Mouse (Mus musculus) CH12.LX (cell line): Measurements from ENCODE around the gene Abcc5. TPM values are rescaled to one million over a fixed set of nuclear protein-coding genes. Genes with fewer than 3 reads are reported as not detected.

ENCODE experiments used
- DNase-seq: peaks from one replicate; pipeline ENCODE4 v3.0.0-alpha.2; 2013; ENCODE audit errors: extremely low read depth
- H3K27ac ChIP-seq: 2 replicates; pipeline ENCODE4 v1.5.1; 2012; ENCODE audit warnings: low read depth, mild to moderate bottlenecking, control low read depth, moderate library complexity; ENCODE audit not compliant: insufficient read depth
- H3K27me3 ChIP-seq: replicated peaks from 2 replicates; pipeline ENCODE3; 2012; ENCODE audit warnings: inconsistent platforms
- H3K36me3 ChIP-seq, 2 experiments: replicated peaks in 1 of 2; 2 replicates each; pipeline versions ENCODE3 to v1.6.1; 2012; ENCODE audit warnings: inconsistent platforms in 1 of 2, low read length in 1 of 2, mild to moderate bottlenecking in 1 of 2, mixed read lengths in 1 of 2, moderate library complexity in 1 of 2; ENCODE audit not compliant: control insufficient read depth in 1 of 2, insufficient read depth in 1 of 2
- H3K4me1 ChIP-seq, 2 experiments: 2 replicates each; pipeline ENCODE4 v1.6.1; 2012; ENCODE audit warnings: inconsistent platforms in 1 of 2, moderate library complexity in 1 of 2; ENCODE audit not compliant: insufficient read depth in 2 of 2, control insufficient read depth in 1 of 2
- H3K4me2 ChIP-seq: 2 replicates; pipeline ENCODE4 v1.6.1; 2012; ENCODE audit warnings: low read depth, mild to moderate bottlenecking, control low read depth; ENCODE audit not compliant: poor library complexity, insufficient read depth, severe bottlenecking
- H3K4me3 ChIP-seq, 3 experiments: fragments of 150-350 bp in 1 of 3; sonication (generic) in 1 of 3; replicated peaks in 1 of 3; 2 replicates each; pipeline versions ENCODE3 to v1.5.1; 2011 to 2012; ENCODE audit warnings: low read depth in 2 of 3, low read length in 2 of 3, mild to moderate bottlenecking in 2 of 3, moderate library complexity in 2 of 3, control low read depth in 1 of 3, improper control_type of control experiment in 1 of 3, inconsistent platforms in 1 of 3, mixed read lengths in 1 of 3; ENCODE audit not compliant: poor library complexity in 1 of 3
- H3K79me2 ChIP-seq: replicated peaks from 2 replicates; pipeline ENCODE4 v1.6.1; 2012; ENCODE audit warnings: mild to moderate bottlenecking, moderate library complexity; ENCODE audit not compliant: control insufficient read depth, poor library complexity, insufficient read depth, severe bottlenecking; ENCODE audit errors: extremely low read depth
- H3K9ac ChIP-seq: 2 replicates; pipeline ENCODE4 v1.6.1; 2012; ENCODE audit warnings: low read depth, mild to moderate bottlenecking, control low read depth, moderate library complexity; ENCODE audit not compliant: insufficient read depth
- H3K9me3 ChIP-seq: replicated peaks from 2 replicates; pipeline ENCODE3; 2012; ENCODE audit warnings: low read length, inconsistent platforms, mixed read lengths
- BHLHE40 ChIP-seq: IDR thresholded peaks from 2 replicates; pipeline ENCODE4 v1.6.1; 2011; ENCODE audit warnings: mild to moderate bottlenecking, low read depth, low read length, improper control_type of control experiment
- CTCF ChIP-seq, 2 experiments: IDR thresholded peaks in 1 of 2; conservative IDR thresholded peaks in 1 of 2; 2 replicates each; pipeline ENCODE4 v1.5.1; 2011 to 2012; ENCODE audit warnings: low read depth in 2 of 2, low read length in 2 of 2, improper control_type of control experiment in 1 of 2, inconsistent platforms in 1 of 2, mild to moderate bottlenecking in 1 of 2, moderate library complexity in 1 of 2
- EP300 ChIP-seq: IDR thresholded peaks from 2 replicates; pipeline ENCODE4 v1.6.1; 2011; ENCODE audit warnings: low read length, improper control_type of control experiment
- ETS1 ChIP-seq: conservative IDR thresholded peaks from 2 replicates; pipeline ENCODE4 v1.6.1; 2012; ENCODE audit warnings: low read depth, mild to moderate bottlenecking, inconsistent platforms, low read length, improper control_type of control experiment, moderate library complexity
- GABPA ChIP-seq: IDR thresholded peaks from 2 replicates; pipeline ENCODE4 v1.6.1; 2012; ENCODE audit warnings: low read depth, low read length, improper control_type of control experiment, inconsistent platforms; ENCODE audit not compliant: insufficient replicate concordance
- HCFC1 ChIP-seq: IDR thresholded peaks from 2 replicates; pipeline ENCODE4 v1.6.1; 2012; ENCODE audit warnings: low read depth, mild to moderate bottlenecking, inconsistent platforms, low read length, improper control_type of control experiment
- IRF4 ChIP-seq: IDR thresholded peaks from 2 replicates; pipeline ENCODE4 v1.6.1; 2014; ENCODE audit warnings: low read depth, mild to moderate bottlenecking, inconsistent platforms, low read length, improper control_type of control experiment
- MAX ChIP-seq: IDR thresholded peaks from 2 replicates; pipeline ENCODE4 v1.6.1; 2011; ENCODE audit warnings: low read length, improper control_type of control experiment
- MAZ ChIP-seq: IDR thresholded peaks from 2 replicates; pipeline ENCODE4 v1.6.1; 2012; ENCODE audit warnings: low read depth, mild to moderate bottlenecking, inconsistent platforms, low read length, improper control_type of control experiment, moderate library complexity
- MXI1 ChIP-seq: IDR thresholded peaks from 2 replicates; pipeline ENCODE4 v1.6.1; 2011; ENCODE audit warnings: mild to moderate bottlenecking, low read depth, low read length, improper control_type of control experiment
- PAX5 ChIP-seq: IDR thresholded peaks from 2 replicates; pipeline ENCODE4 v1.6.1; 2012; ENCODE audit warnings: low read length, inconsistent platforms, mixed read lengths
- POLR2AphosphoS2 ChIP-seq: IDR thresholded peaks from 2 replicates; pipeline ENCODE4 v1.6.1; 2011; ENCODE audit warnings: low read depth, low read length, improper control_type of control experiment
- RCOR1 ChIP-seq: conservative IDR thresholded peaks from 2 replicates; pipeline ENCODE4 v1.6.1; 2012; ENCODE audit warnings: low read depth, mild to moderate bottlenecking, inconsistent platforms, low read length, improper control_type of control experiment
- TCF12 ChIP-seq: IDR thresholded peaks from 2 replicates; pipeline ENCODE4 v1.6.1; 2014; ENCODE audit warnings: low read depth, mild to moderate bottlenecking, inconsistent platforms, low read length, improper control_type of control experiment
- UBTF ChIP-seq: IDR thresholded peaks from 2 replicates; pipeline ENCODE4 v1.6.1; 2012; ENCODE audit warnings: low read depth, mild to moderate bottlenecking, inconsistent platforms, low read length, improper control_type of control experiment, moderate library complexity
- ZKSCAN1 ChIP-seq: IDR thresholded peaks from 2 replicates; pipeline ENCODE4 v1.6.1; 2012; ENCODE audit warnings: low read depth, inconsistent platforms, low read length, improper control_type of control experiment, borderline replicate concordance
- ZMIZ1 ChIP-seq: IDR thresholded peaks from 2 replicates; pipeline ENCODE4 v1.6.1; 2012; ENCODE audit warnings: low read depth, mild to moderate bottlenecking, inconsistent platforms, low read length, improper control_type of control experiment
- dilution Hi-C: fragments of 300-500 bp; cut with MboI; formaldehyde crosslinking; loops from 2 replicates; pipeline ENCODE4 v1.14.3; 2020; ENCODE audit warnings: low sequenced_read_pairs; ENCODE audit not compliant: extremely low pct_unique_long_range_greater_than_20kb, extremely low pct_ligation_motif_present
- in situ Hi-C: fragments of 300-500 bp; cut with MboI; formaldehyde crosslinking; loops from 3 replicates; pipeline ENCODE4 v1.14.3; 2019; ENCODE audit warnings: low sequenced_read_pairs, low pct_ligation_motif_present, low pct_unique_long_range_greater_than_20kb, mixed read lengths
- polyA plus RNA-seq: library from polyadenylated mRNA; unstranded; fragments of >175 nt; gene quantifications from 2 replicates; pipeline ENCODE4 v1.2.1, GENCODE M21; 2012; ENCODE audit warnings: low read depth; ENCODE audit not compliant: insufficient read length
- total RNA-seq, 2 experiments: library from RNA; depleted of rRNA; stranded (reverse); fragments of 300-350 nt in 1 of 2; fragments of >200 nt in 1 of 2; gene quantifications; 2 replicates each; pipeline ENCODE4 v1.2.3; 2012 to 2014

Gene Abcc5
- total and polyA plus RNA-seq, 3 experiments: 23.4 to 28.6 (median 23.8) TPM

GRCm38 (mm10) chr16:20301770-20302649 is 124.2 kb downstream of the Abcc5 start, which contains the start of gene Parl (continued):
- TF ChIP-seq TCF12: peak; percentile 92

DNA sequence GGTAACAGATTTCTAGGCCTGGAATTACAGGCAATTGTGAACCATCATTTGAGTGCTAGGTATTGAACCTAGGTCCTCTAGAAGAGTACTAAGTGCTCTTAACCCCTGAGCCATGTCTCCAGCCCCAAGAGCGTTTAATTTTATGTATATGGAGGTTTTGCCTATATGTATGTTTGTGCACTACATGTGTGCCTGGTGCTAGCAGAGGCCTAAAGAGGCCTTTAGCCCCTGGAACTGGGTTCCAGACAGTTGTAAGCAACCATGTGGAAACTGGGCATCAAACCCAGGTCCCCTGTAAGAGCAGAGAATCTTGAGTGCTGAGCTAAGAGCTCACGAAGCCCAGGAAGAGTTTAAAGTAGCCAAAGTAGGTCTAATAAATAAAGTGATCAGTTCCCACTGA is 126.1 kb downstream of the Abcc5 start:
- H3K27ac ChIP-seq: no peak overlapping the region
- peaks cover 0 to 31% of the 10 kb centered on the region in 2 experiments; a peak in 2 of 4 replicates for H3K4me1 ChIP-seq
- TF ChIP-seq ZMIZ1: no peak
- TF ChIP-seq POLR2AphosphoS2: no peak
- TF ChIP-seq HCFC1: no peak
- TF ChIP-seq MXI1: no peak
- TF ChIP-seq ETS1: no peak
- TF ChIP-seq RCOR1: no peak
- TF ChIP-seq UBTF: no peak
- no peak for TF ChIP-seq CTCF (conservative IDR thresholded peaks at IDR 0.05 in 1 of 2, IDR thresholded peaks at IDR 0.05 in 1 of 2; ENCODE audit: low read depth in 2 of 2, low read length in 2 of 2)
- no peak for TF ChIP-seq PAX5
- no peak for TF ChIP-seq BHLHE40
- TF ChIP-seq IRF4: no peak
- TF ChIP-seq EP300: no peak
- no peak for TF ChIP-seq MAZ
- no peak for TF ChIP-seq GABPA
- no peak for TF ChIP-seq MAX
- TF ChIP-seq TCF12: no peak
- TF ChIP-seq ZKSCAN1: no peak
- TF ChIP-seq, all 38 proteins: peak for 0
- H3K27me3 ChIP-seq: no peaks in the 10 kb centered on the region
- peak overlapping the region; percentile 84; the same call in 1 of the 2 replicates for H3K9ac ChIP-seq
- peak overlapping the region; percentile 98 for H3K4me2 ChIP-seq
- peak overlapping the region in 1 of 3 experiments; percentile 89 for H3K4me3 ChIP-seq
- no peaks in the 10 kb centered on the region for H3K9me3 ChIP-seq
- in situ Hi-C loops (no loop called here), dilution Hi-C loops (no loop called here)
- peaks cover 59% of the 10 kb centered on the region for H3K79me2 ChIP-seq
- H3K36me3 ChIP-seq: peaks cover 26 to 46% of the 10 kb centered on the region in 2 experiments
- DNase-seq: no peak

Other genes with a start within 250 kb of the Abcc5 start
- gene Map6d1, start 185.0 kb downstream of the Abcc5 start, total RNA-seq (2012; rRNA removed): 0.04 and 0.08 TPM in 2 replicates
- not detected in 2 replicates for gene Map6d1, start 185.0 kb downstream of the Abcc5 start, total RNA-seq (2014; rRNA removed)
- 0.15 and 0.20 TPM in 2 replicates for gene Map6d1, start 185.0 kb downstream of the Abcc5 start, polyA plus RNA-seq
- gene Parl, start 124.0 kb downstream of the Abcc5 start, total RNA-seq (2012; rRNA removed): 101 and 116 TPM in 2 replicates
- 166 and 205 TPM in 2 replicates for gene Parl, start 124.0 kb downstream of the Abcc5 start, total RNA-seq (2014; rRNA removed)
- gene Parl, start 124.0 kb downstream of the Abcc5 start, polyA plus RNA-seq: 209 and 247 TPM in 2 replicates
- not detected in 2 replicates for gene Cyp2ab1, start 101.0 kb downstream of the Abcc5 start, total RNA-seq (2012; rRNA removed)
- not detected in 2 replicates for gene Cyp2ab1, start 101.0 kb downstream of the Abcc5 start, total RNA-seq (2014; rRNA removed)
- gene Cyp2ab1, start 101.0 kb downstream of the Abcc5 start, polyA plus RNA-seq: not detected in 2 replicates
- 179 and 208 TPM in 2 replicates for gene Eif2b5, start 72.4 kb upstream of the Abcc5 start, total RNA-seq (2012; rRNA removed)
- 183 and 203 TPM in 2 replicates for gene Eif2b5, start 72.4 kb upstream of the Abcc5 start, total RNA-seq (2014; rRNA removed)
- 139 and 151 TPM in 2 replicates for gene Eif2b5, start 72.4 kb upstream of the Abcc5 start, polyA plus RNA-seq
- 7.6 and 7.7 TPM in 2 replicates for gene Dvl3, start 90.6 kb upstream of the Abcc5 start, total RNA-seq (2012; rRNA removed)
- 1.8 and 1.9 TPM in 2 replicates for gene Dvl3, start 90.6 kb upstream of the Abcc5 start, total RNA-seq (2014; rRNA removed)
- gene Dvl3, start 90.6 kb upstream of the Abcc5 start, polyA plus RNA-seq: 14.8 and 16.9 TPM in 2 replicates
- 315 and 343 TPM in 2 replicates for gene Ap2m1, start 109.1 kb upstream of the Abcc5 start, total RNA-seq (2012; rRNA removed)
- gene Ap2m1, start 109.1 kb upstream of the Abcc5 start, total RNA-seq (2014; rRNA removed): 375 and 415 TPM in 2 replicates
- gene Ap2m1, start 109.1 kb upstream of the Abcc5 start, polyA plus RNA-seq: 304 and 319 TPM in 2 replicates
- gene Abcf3, start 122.2 kb upstream of the Abcc5 start, total RNA-seq (2012; rRNA removed): 48.6 and 61.4 TPM in 2 replicates
- 46.9 and 55.7 TPM in 2 replicates for gene Abcf3, start 122.2 kb upstream of the Abcc5 start, total RNA-seq (2014; rRNA removed)
- gene Abcf3, start 122.2 kb upstream of the Abcc5 start, polyA plus RNA-seq: 98.0 and 98.9 TPM in 2 replicates
- not detected in 2 replicates for gene Vwa5b2, start 163.1 kb upstream of the Abcc5 start, total RNA-seq (2012; rRNA removed)
- not detected in 2 replicates for gene Vwa5b2, start 163.1 kb upstream of the Abcc5 start, total RNA-seq (2014; rRNA removed)
- 0.27 and 0.29 TPM in 2 replicates for gene Vwa5b2, start 163.1 kb upstream of the Abcc5 start, polyA plus RNA-seq
- 50.7 and 54.6 TPM in 2 replicates for gene Eef1akmt4, start 185.2 kb upstream of the Abcc5 start, total RNA-seq (2012; rRNA removed)
- 82.8 and 86.9 TPM in 2 replicates for gene Eef1akmt4, start 185.2 kb upstream of the Abcc5 start, total RNA-seq (2014; rRNA removed)
- 49.5 and 53.3 TPM in 2 replicates for gene Eef1akmt4, start 185.2 kb upstream of the Abcc5 start, polyA plus RNA-seq
- gene Gm49333, start 185.2 kb upstream of the Abcc5 start, total RNA-seq (2012; rRNA removed): 0.08 TPM in 1 of 2 replicates, not detected in the other
- not detected in 2 replicates for gene Gm49333, start 185.2 kb upstream of the Abcc5 start, total RNA-seq (2014; rRNA removed)
- gene Gm49333, start 185.2 kb upstream of the Abcc5 start, polyA plus RNA-seq: not detected in 2 replicates
- 22.7 and 25.6 TPM in 2 replicates for gene Alg3, start 185.3 kb upstream of the Abcc5 start, total RNA-seq (2012; rRNA removed)
- gene Alg3, start 185.3 kb upstream of the Abcc5 start, total RNA-seq (2014; rRNA removed): 16.0 and 17.2 TPM in 2 replicates
- gene Alg3, start 185.3 kb upstream of the Abcc5 start, polyA plus RNA-seq: 70.4 and 81.1 TPM in 2 replicates
- 2.0 and 2.3 TPM in 2 replicates for gene Camk2n2, start 194.9 kb upstream of the Abcc5 start, total RNA-seq (2012; rRNA removed)
- gene Camk2n2, start 194.9 kb upstream of the Abcc5 start, total RNA-seq (2014; rRNA removed): 1.4 and 1.5 TPM in 2 replicates
- 7.0 and 7.2 TPM in 2 replicates for gene Camk2n2, start 194.9 kb upstream of the Abcc5 start, polyA plus RNA-seq
- 0.08 and 0.34 TPM in 2 replicates for gene Ece2, start 203.4 kb upstream of the Abcc5 start, total RNA-seq (2012; rRNA removed)
- gene Ece2, start 203.4 kb upstream of the Abcc5 start, total RNA-seq (2014; rRNA removed): 0.08 and 0.17 TPM in 2 replicates
- 0.26 and 0.49 TPM in 2 replicates for gene Ece2, start 203.4 kb upstream of the Abcc5 start, polyA plus RNA-seq
- gene Psmd2, start 225.3 kb upstream of the Abcc5 start, total RNA-seq (2012; rRNA removed): 340 and 410 TPM in 2 replicates
- gene Psmd2, start 225.3 kb upstream of the Abcc5 start, total RNA-seq (2014; rRNA removed): 267 and 273 TPM in 2 replicates
- 528 and 678 TPM in 2 replicates for gene Psmd2, start 225.3 kb upstream of the Abcc5 start, polyA plus RNA-seq
- gene Eif4g1, start 241.9 kb upstream of the Abcc5 start, total RNA-seq (2012; rRNA removed): 473 and 601 TPM in 2 replicates
- gene Eif4g1, start 241.9 kb upstream of the Abcc5 start, total RNA-seq (2014; rRNA removed): 370 and 403 TPM in 2 replicates
- 492 and 519 TPM in 2 replicates for gene Eif4g1, start 241.9 kb upstream of the Abcc5 start, polyA plus RNA-seq